Mouse (Mus musculus) heart, embryonic 11.5 days (tissue): ENCODE results near the gene Shisa9. TPM values are rescaled to one million over a fixed set of nuclear protein-coding genes. Genes with fewer than 3 reads are reported as not detected.

Experiments used
- ATAC-seq: fragments of 200-750 bp; cut with Nextera tagmentation; replicated peaks from 2 replicates; pipeline ENCODE4 v1.8.0; 2017; ENCODE audit warnings: moderate library complexity; ENCODE audit not compliant: insufficient number of reproducible peaks, low FRiP score, low TSS enrichment
- H3K27ac ChIP-seq: fragments of 300-500 bp; sonication (generic); 2 replicates; pipeline ENCODE4 v1.5.1; 2014; ENCODE audit warnings: mild to moderate bottlenecking, low read depth, low read length
- H3K27me3 ChIP-seq: fragments of 300-500 bp; sonication (generic); 2 replicates; pipeline ENCODE4 v1.6.1; 2014; ENCODE audit warnings: mild to moderate bottlenecking, low read length, mixed read lengths; ENCODE audit not compliant: control insufficient read depth, insufficient read depth
- H3K36me3 ChIP-seq: fragments of 300-500 bp; sonication (generic); 2 replicates; pipeline ENCODE4 v1.6.1; 2014; ENCODE audit warnings: mild to moderate bottlenecking, low read length, moderate library complexity, mixed read lengths; ENCODE audit not compliant: control insufficient read depth, insufficient read depth
- H3K4me1 ChIP-seq: fragments of 300-500 bp; sonication (generic); 2 replicates; pipeline ENCODE4 v1.6.1; 2014; ENCODE audit warnings: low read length; ENCODE audit not compliant: control insufficient read depth, insufficient read depth
- H3K4me2 ChIP-seq: fragments of 300-500 bp; sonication (generic); 2 replicates; pipeline ENCODE4 v1.6.1; 2014; ENCODE audit warnings: mild to moderate bottlenecking, moderate library complexity
- H3K4me3 ChIP-seq: fragments of 300-500 bp; sonication (generic); 2 replicates; pipeline ENCODE4 v1.5.1; 2014; ENCODE audit warnings: low read depth, low read length
- H3K9ac ChIP-seq: fragments of 300-500 bp; sonication (generic); 2 replicates; pipeline ENCODE4 v1.6.1; 2014; ENCODE audit warnings: mild to moderate bottlenecking, low read depth, low read length, moderate library complexity
- H3K9me3 ChIP-seq: fragments of 300-500 bp; sonication (generic); replicated peaks from 2 replicates; pipeline ENCODE4 v1.6.1; 2016; ENCODE audit warnings: low read length; ENCODE audit not compliant: control insufficient read depth
- WGBS: fragments of 180-500 bp; shearing (Covaris S2); extraction: QIAGEN DNeasy Blood & Tissue Kit; methylation state at CpG from one replicate; pipeline ENCODE4 v1.1.7; 2014; ENCODE audit not compliant: insufficient replicate concordance; 5-methylcytosine and 5-hydroxymethylcytosine counted together
- polyA plus RNA-seq: library from polyadenylated mRNA; unstranded; fragments of >200 nt; fragmentation: Nextera tagmentation; extraction: Ambion mirVana; gene quantifications from 2 replicates; pipeline ENCODE4 v1.2.1, GENCODE M21; 2014

Shisa9 gene
- polyA plus RNA-seq, 1 experiment from 2014 or later, result 0.72 TPM

- 69% methylated on average over 2 of the region's 2 CpGs for WGBS
- ATAC-seq, result no peak
- Histone ChIP-seq H3K9me3 (no peaks in the 10 kb centered on the region), H3K4me1 (no peaks in the 10 kb centered on the region), H3K27me3 (no peaks in the 10 kb centered on the region), H3K36me3 (no peaks in the 10 kb centered on the region), H3K4me3 (no peak overlapping the region), H3K9ac (no peak overlapping the region), H3K4me2 (no peak overlapping the region), H3K27ac (no peak overlapping the region)
These were observed 205.8 kb downstream of the Shisa9 start for GRCm38 (mm10) chr16:12189739-12190138.

GRCm38 (mm10) chr16:12196841-12197240, 212.9 kb downstream of the Shisa9 start:
- H3K27ac ChIP-seq, result no peak overlapping the region
- 91% methylated on average over 4 of the region's 4 CpGs for WGBS
- no peak overlapping the region for H3K9ac ChIP-seq
- H3K4me2 ChIP-seq, result no peak overlapping the region
- H3K36me3 ChIP-seq, result no peaks in the 10 kb centered on the region
- no peak overlapping the region for H3K4me3 ChIP-seq
- no peaks in the 10 kb centered on the region for H3K4me1 ChIP-seq
- H3K27me3 ChIP-seq, result 0 out of 2 replicates have a peak, but pooled peaks cover 2% of the 10 kb centered on the region
- no peak for ATAC-seq
- H3K9me3 ChIP-seq, result no peaks in the 10 kb centered on the region

GRCm38 (mm10) chr16:12197611-12198010, 213.7 kb downstream of the Shisa9 start:
- Histone ChIP-seq H3K4me2 (no peak overlapping the region), H3K27ac (no peak overlapping the region), H3K9me3 (no peaks in the 10 kb centered on the region), H3K36me3 (no peaks in the 10 kb centered on the region), H3K27me3 (0 out of 2 replicates have a peak, but pooled peaks cover 2% of the 10 kb centered on the region), H3K4me3 (no peak overlapping the region), H3K4me1 (no peaks in the 10 kb centered on the region), H3K9ac (no peak overlapping the region)
- ATAC-seq, result no peak
- WGBS, result 60% methylated on average over 5 of the region's 5 CpGs

- Histone ChIP-seq H3K4me3 (no peak overlapping the region), H3K9me3 (no peaks in the 10 kb centered on the region), H3K27ac (no peak overlapping the region), H3K36me3 (no peaks in the 10 kb centered on the region), H3K4me2 (no peak overlapping the region), H3K27me3 (0 out of 2 replicates have a peak, but pooled peaks cover 2% of the 10 kb centered on the region), H3K4me1 (no peaks in the 10 kb centered on the region), H3K9ac (no peak overlapping the region)
- 24% methylated on average over 3 of the region's 3 CpGs for WGBS
- ATAC-seq, result no peak
These were observed 217.3 kb downstream of the Shisa9 start for GRCm38 (mm10) chr16:12201216-12201615.

GRCm38 (mm10) chr16:12202151-12202550, 218.2 kb downstream of the Shisa9 start:
- H3K9me3 ChIP-seq, result no peaks in the 10 kb centered on the region
- no peak overlapping the region for H3K4me3 ChIP-seq
- H3K27me3 ChIP-seq, result 0 out of 2 replicates have a peak, but pooled peaks cover 2% of the 10 kb centered on the region
- no peak overlapping the region for H3K27ac ChIP-seq
- no peak overlapping the region for H3K9ac ChIP-seq
- no peak for ATAC-seq
- H3K4me2 ChIP-seq, result no peak overlapping the region
- H3K36me3 ChIP-seq, result no peaks in the 10 kb centered on the region
- no peaks in the 10 kb centered on the region for H3K4me1 ChIP-seq
- WGBS, result 59% methylated on average over 3 of the region's 3 CpGs

GRCm38 (mm10) chr16:12203055-12203454, 219.1 kb downstream of the Shisa9 start:
- H3K4me1 ChIP-seq, result no peaks in the 10 kb centered on the region
- no peak overlapping the region for H3K9ac ChIP-seq
- ATAC-seq, result no peak
- H3K4me3 ChIP-seq, result no peak overlapping the region
- 63% methylated on average over 2 of the region's 2 CpGs for WGBS
- 0 out of 2 replicates have a peak, but pooled peaks cover 2% of the 10 kb centered on the region for H3K27me3 ChIP-seq
- H3K36me3 ChIP-seq, result no peaks in the 10 kb centered on the region
- no peak overlapping the region for H3K4me2 ChIP-seq
- H3K27ac ChIP-seq, result no peak overlapping the region
- no peaks in the 10 kb centered on the region for H3K9me3 ChIP-seq

- WGBS, result 81% methylated on average over 2 of the region's 2 CpGs
- no peak overlapping the region for H3K4me2 ChIP-seq
- H3K27ac ChIP-seq, result no peak overlapping the region
- H3K4me3 ChIP-seq, result no peak overlapping the region
- ATAC-seq, result no peak
- no peaks in the 10 kb centered on the region for H3K4me1 ChIP-seq
- H3K9me3 ChIP-seq, result no peaks in the 10 kb centered on the region
- H3K9ac ChIP-seq, result no peak overlapping the region
- no peaks in the 10 kb centered on the region for H3K27me3 ChIP-seq
- H3K36me3 ChIP-seq, result no peaks in the 10 kb centered on the region
These were observed 220.5 kb downstream of the Shisa9 start for GRCm38 (mm10) chr16:12204423-12204822.

- no peak overlapping the region for H3K4me2 ChIP-seq
- H3K27ac ChIP-seq, result no peak overlapping the region
- H3K36me3 ChIP-seq, result no peaks in the 10 kb centered on the region
- H3K4me3 ChIP-seq, result no peak overlapping the region
- WGBS, result 76% methylated on average over 1 of the region's 1 CpGs
- H3K4me1 ChIP-seq, result no peaks in the 10 kb centered on the region
- no peak overlapping the region for H3K9ac ChIP-seq
- H3K9me3 ChIP-seq, result no peaks in the 10 kb centered on the region
- no peak for ATAC-seq
- no peaks in the 10 kb centered on the region for H3K27me3 ChIP-seq
These were observed 222.6 kb downstream of the Shisa9 start for GRCm38 (mm10) chr16:12206421-12206950.

- no peaks in the 10 kb centered on the region for H3K4me1 ChIP-seq
- H3K27ac ChIP-seq, result no peak overlapping the region
- H3K36me3 ChIP-seq, result no peaks in the 10 kb centered on the region
- no peak for ATAC-seq
- no peak overlapping the region for H3K4me3 ChIP-seq
- H3K4me2 ChIP-seq, result no peak overlapping the region
- H3K27me3 ChIP-seq, result no peaks in the 10 kb centered on the region
- 69% methylated on average over 2 of the region's 2 CpGs for WGBS
- H3K9me3 ChIP-seq, result no peaks in the 10 kb centered on the region
- H3K9ac ChIP-seq, result no peak overlapping the region
These were observed 223.0 kb downstream of the Shisa9 start for GRCm38 (mm10) chr16:12206951-12207350.
